Comparison of ENCODE assay signal across 8 mouse cellular contexts in genomic region chr19:38054720-38055192, GRCm38 (mm10). TPM values are rescaled to one million over a fixed set of nuclear protein-coding genes. Genes with fewer than 3 reads are reported as not detected.
DNase-seq lines count a peak whose midpoint lies in the region; ATAC-seq lines count a peak whose summit lies in the region.

TSS of gene Cep55 (plus strand) at chr19:38055011.

- H3K36me3 ChIP-seq in hindbrain, embryonic 10.5 days = peaks cover 31% of the 10 kb centered on the region

- peak within 1 kb of the TSS; percentile 93 for H3K27ac ChIP-seq in hindbrain, embryonic 10.5 days

- H3K9me3 ChIP-seq in hindbrain, embryonic 10.5 days = no peaks in the 10 kb centered on the region

- peak; percentile 81 for DNase-seq in MEL-GATA-1-ER (ENCODE audit: extremely low read depth, low read depth)
- peak; percentile 94 for DNase-seq in cerebellum, adult 8-10 months
- DNase-seq in hindbrain, embryonic 10.5 days (ENCODE audit: low spot score) = peak; percentile 100
- DNase-seq in layer of hippocampus, adult 9-11 months = peak; percentile 96
- peak; percentile 97 for DNase-seq in lung, postnatal 14 days
- peak; percentile 95 for DNase-seq in retina, adult 2 months (ENCODE audit: low read depth, low spot score)
- DNase-seq in thymus, postnatal 36 days = peak; percentile 97

- WGBS in hindbrain, embryonic 10.5 days = under 1% methylated on average over 36 of the region's 36 CpGs

- peak; percentile 95 for ATAC-seq in frontal cortex, adult (ENCODE audit: low TSS enrichment)

- H3K27me3 ChIP-seq in hindbrain, embryonic 10.5 days (ENCODE audit: insufficient read depth, poor library complexity, severe bottlenecking) = no peaks in the 10 kb centered on the region

- H3K4me3 ChIP-seq in hindbrain, embryonic 10.5 days = peak within 1 kb of the TSS; percentile 76

- H3K4me1 ChIP-seq in hindbrain, embryonic 10.5 days (replicated peaks) = peaks cover 25% of the 10 kb centered on the region

RNA-seq across cellular contexts. Expression of gene Cep55, which starts in this region (rescaled TPM):
- polyA plus RNA-seq in hindbrain, embryonic 10.5 days (2016; fragmentation: Nextera tagmentation; extraction: Ambion mirVana) = 33.5 and 42.9 TPM in 2 replicates

Comparison
In these comparisons a context has a peak if more than half of its experiments do, and no peak if none do; other contexts are left out.
1. Peak in every context shown above with its lines: DNase-seq, ATAC-seq, H3K4me3 ChIP-seq and H3K27ac ChIP-seq.